Mouse (Mus musculus) limb, embryonic 14.5 days (tissue): ENCODE results near the gene Becn1. TPM values are rescaled to one million over a fixed set of nuclear protein-coding genes. Genes with fewer than 3 reads are reported as not detected.

Experiments used
- ATAC-seq: fragments of 200-750 bp; cut with Nextera tagmentation; 2 replicates; pipeline ENCODE4 v1.8.0; 2017; ENCODE audit warnings: low read depth, moderate number of reproducible peaks, moderate TSS enrichment; ENCODE audit not compliant: low FRiP score
- DNase-seq: peaks from one replicate; pipeline ENCODE4 v3.0.0-alpha.2; 2015; ENCODE audit warnings: low spot score
- H3K27ac ChIP-seq: fragments of 300-500 bp; sonication (generic); replicated peaks from 2 replicates; pipeline ENCODE4 v1.5.1; 2014; ENCODE audit warnings: low read depth, mild to moderate bottlenecking, low read length, moderate library complexity, mixed read lengths
- H3K27me3 ChIP-seq: fragments of 300-500 bp; sonication (generic); 2 replicates; pipeline ENCODE4 v1.6.1; 2014; ENCODE audit warnings: low read length, mixed read lengths; ENCODE audit not compliant: control insufficient read depth, insufficient read depth
- H3K36me3 ChIP-seq: fragments of 300-500 bp; sonication (generic); 2 replicates; pipeline ENCODE4 v1.6.1; 2014; ENCODE audit warnings: mild to moderate bottlenecking, low read length, moderate library complexity, mixed read lengths; ENCODE audit not compliant: control insufficient read depth, insufficient read depth
- H3K4me1 ChIP-seq: fragments of 300-500 bp; sonication (generic); 2 replicates; pipeline ENCODE4 v1.6.1; 2014; ENCODE audit warnings: antibody characterized with exemption, low read length, mixed read lengths; ENCODE audit not compliant: control insufficient read depth, insufficient read depth
- H3K4me2 ChIP-seq: fragments of 300-500 bp; sonication (generic); replicated peaks from 2 replicates; pipeline ENCODE4 v1.6.1; 2014; ENCODE audit warnings: low read depth, mild to moderate bottlenecking, low read length, moderate library complexity; ENCODE audit not compliant: severe bottlenecking
- H3K4me3 ChIP-seq: fragments of 300-500 bp; sonication (generic); replicated peaks from 2 replicates; pipeline ENCODE4 v1.5.1; 2014; ENCODE audit warnings: low read length
- H3K9ac ChIP-seq: fragments of 300-500 bp; sonication (generic); 2 replicates; pipeline ENCODE4 v1.6.1; 2014; ENCODE audit warnings: mild to moderate bottlenecking, low read depth, low read length, moderate library complexity; ENCODE audit not compliant: severe bottlenecking
- H3K9me3 ChIP-seq: fragments of 300-500 bp; sonication (generic); 2 replicates; pipeline ENCODE4 v1.6.1; 2016; ENCODE audit warnings: low read length; ENCODE audit not compliant: control insufficient read depth
- POLR2A ChIP-seq: fragments of 200-500 bp; IDR thresholded peaks from 2 replicates; pipeline ENCODE4 v1.8.0; 2012; ENCODE audit warnings: inconsistent platforms, mild to moderate bottlenecking, moderate library complexity, borderline replicate concordance; ENCODE audit not compliant: insufficient read depth, insufficient read length; ENCODE audit errors: extremely low read depth
- WGBS: fragments of 180-500 bp; shearing (Covaris S2); extraction: QIAGEN DNeasy Blood & Tissue Kit; methylation state at CpG from one replicate; pipeline ENCODE4 v1.1.7; 2014; 5-methylcytosine and 5-hydroxymethylcytosine counted together
- polyA plus RNA-seq, 2 experiments: library from polyadenylated mRNA; depleted of rRNA in 1 of 2; stranded (reverse) in 1 of 2; unstranded in 1 of 2; fragments of >200 nt; fragmentation: Nextera tagmentation in 1 of 2; extraction: Ambion mirVana in 1 of 2; gene quantifications; 2 replicates each; pipeline versions ENCODE4 v1.2.1 to v1.2.3; 2012 to 2014

Becn1 gene
- polyA plus RNA-seq, 2 experiments: 86.5 to 118 TPM

GRCm38 (mm10) chr11:101263138-101263988, 38.7 kb downstream of the Becn1 start:
- no peak overlapping the region for H3K9ac ChIP-seq
- no peaks in the 10 kb centered on the region for H3K9me3 ChIP-seq
- 4% methylated on average over 32 of the region's 32 CpGs for WGBS
- H3K27me3 ChIP-seq: peaks cover 44% of the 10 kb centered on the region
- H3K36me3 ChIP-seq: 0 out of 2 replicates have a peak, but pooled peaks cover 4% of the 10 kb centered on the region
- TF ChIP-seq POLR2A: no peak
- H3K4me3 ChIP-seq: no peak overlapping the region
- DNase-seq (no peak), ATAC-seq (no peak)
- H3K27ac ChIP-seq: no peak overlapping the region
- H3K4me1 ChIP-seq: peaks cover 36% of the 10 kb centered on the region
- no peak overlapping the region; the same call in 1 of the 2 replicates for H3K4me2 ChIP-seq

- H3K9ac ChIP-seq: peak overlapping the region; percentile 31; the same call in 1 of the 2 replicates
- WGBS: 2% methylated on average over 24 of the region's 24 CpGs
- H3K27ac ChIP-seq: no peak overlapping the region
- H3K36me3 ChIP-seq: peaks cover 9% of the 10 kb centered on the region; the same call in 1 of the 2 replicates
- DNase-seq (no peak), ATAC-seq (no peak)
- H3K4me3 ChIP-seq: peak overlapping the region; percentile 53
- peaks cover 36% of the 10 kb centered on the region for H3K4me1 ChIP-seq
- H3K9me3 ChIP-seq: no peaks in the 10 kb centered on the region
- no peak for TF ChIP-seq POLR2A
- H3K27me3 ChIP-seq: peaks cover 40% of the 10 kb centered on the region
- H3K4me2 ChIP-seq: peak overlapping the region; percentile 98
Measured at GRCm38 (mm10) chr11:101262272-101262967, 39.7 kb downstream of the Becn1 start.

GRCm38 (mm10) chr11:101260826-101261380, 41.2 kb downstream of the Becn1 start:
- Histone ChIP-seq H3K4me1 (peaks cover 36% of the 10 kb centered on the region), H3K27me3 (peaks cover 36% of the 10 kb centered on the region), H3K9ac (peak overlapping the region; percentile 71), H3K27ac (peak overlapping the region; percentile 68; the same call in 1 of the 2 replicates), H3K4me2 (peak overlapping the region; percentile 98), H3K9me3 (no peaks in the 10 kb centered on the region), H3K36me3 (peaks cover 18% of the 10 kb centered on the region), H3K4me3 (peak overlapping the region; percentile 53)
- under 1% methylated on average over 28 of the region's 30 CpGs for WGBS
- DNase-seq (no peak), ATAC-seq (no peak)
- TF ChIP-seq POLR2A: no peak

DNA sequence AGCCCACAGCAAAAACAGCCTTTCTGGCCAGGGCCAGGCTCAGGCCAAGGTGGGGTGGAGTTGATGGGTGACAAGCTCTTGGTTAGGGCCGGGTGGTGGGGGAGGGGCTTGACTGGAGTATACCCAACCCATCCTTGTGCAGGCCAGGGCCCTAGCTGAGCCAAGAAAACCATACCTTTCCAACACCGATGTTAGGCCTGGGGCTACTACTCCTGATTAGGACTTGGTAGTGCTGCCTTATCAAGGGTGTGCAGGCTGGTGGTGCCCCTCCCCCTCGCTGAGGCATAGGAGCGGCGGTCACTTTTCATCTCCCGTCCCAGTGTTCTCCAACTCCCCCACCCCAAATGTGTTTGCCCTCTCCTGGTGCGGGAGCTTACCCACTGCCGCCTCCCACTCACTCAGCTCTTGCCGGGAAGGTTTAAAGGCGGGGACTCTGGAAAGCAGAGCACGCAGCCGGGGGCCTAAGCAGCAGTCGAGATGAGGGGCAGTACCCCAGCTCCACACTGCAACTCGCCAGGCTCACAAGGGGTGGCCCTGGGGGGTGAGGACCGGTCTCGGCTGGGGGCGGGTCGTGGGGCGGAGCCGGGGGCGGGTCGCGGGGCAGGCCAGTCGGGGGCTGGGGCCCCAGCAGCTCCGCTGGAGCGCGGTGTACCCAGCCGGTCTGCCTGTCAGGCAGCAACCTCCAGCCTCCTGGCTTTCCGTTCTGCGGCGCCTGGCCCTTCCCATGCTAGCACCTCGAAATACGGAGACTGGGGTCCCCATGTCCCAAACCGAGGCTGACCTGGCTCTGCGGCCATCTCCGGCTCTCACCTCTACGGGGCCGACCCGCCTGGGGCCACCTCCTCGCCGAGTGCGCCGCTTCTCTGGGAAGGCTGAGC, 41.9 kb downstream of the Becn1 start, which contains the start of gene Wnk4:
TSS of gene Wnk4 (plus strand) at position 620 of the 878 bp plus-strand sequence.
- peaks cover 18% of the 10 kb centered on the region for H3K36me3 ChIP-seq
- H3K9ac ChIP-seq: peak within 1 kb of the TSS; percentile 71

More for the DNA sequence above, 41.9 kb downstream of the Becn1 start, which contains the start of gene Wnk4:
- Histone ChIP-seq H3K27me3 (peaks cover 32% of the 10 kb centered on the region), H3K9me3 (no peaks in the 10 kb centered on the region), H3K27ac (peak within 1 kb of the TSS; percentile 68), H3K4me3 (peak within 1 kb of the TSS; percentile 53), H3K4me2 (peak within 1 kb of the TSS; percentile 98), H3K4me1 (peaks cover 34% of the 10 kb centered on the region)
- peak; percentile 83 for ATAC-seq
- under 1% methylated on average over 20 of the region's 43 CpGs for WGBS
- 0 out of 2 replicates have a peak, but pooled peaks have one; percentile 33 for TF ChIP-seq POLR2A
- DNase-seq: peak; percentile 76
